18 mouse cellular contexts compared by ENCODE assay signal in genomic region chr3:68570319-68570718, GRCm38 (mm10).
"Had no signal": no experiment of that assay in that cellular context is flagged by ENCODE, and none has a peak within 500 bp of the region (broad histone marks: within the 10 kb centered on the region; RNA-seq: fewer than 3 reads in every experiment).

No protein-coding gene starts in this region.

- H3K27ac ChIP-seq: kidney, embryonic 15.5 days; limb, embryonic 10.5 days; limb, embryonic 13.5 days; liver, embryonic 12.5 days; liver, embryonic 15.5 days; midbrain, embryonic 12.5 days; midbrain, embryonic 15.5 days; neural tube, embryonic 12.5 days; neural tube, embryonic 15.5 days had no signal

- H3K4me3 ChIP-seq: kidney, embryonic 15.5 days; limb, embryonic 10.5 days; limb, embryonic 13.5 days; liver, embryonic 12.5 days; liver, embryonic 15.5 days; midbrain, embryonic 12.5 days; midbrain, embryonic 15.5 days; neural tube, embryonic 12.5 days; neural tube, embryonic 15.5 days had no signal

- DNase-seq: kidney, adult 11 months; kidney, adult 8-10 months; kidney, postnatal 10 days; kidney, postnatal 36 days; liver; lung, adult 18-20 months; lung, postnatal 36 days; thymus, adult 18-20 months; thymus, postnatal 4 days had no signal

- ATAC-seq: liver, embryonic 12.5 days; midbrain, embryonic 15.5 days had no signal
